Mouse (Mus musculus) thymus, postnatal 4 days (tissue): ENCODE data around the gene Id2.

Experiments
- DNase-seq: peaks from one replicate; pipeline ENCODE4 v3.0.0; 2021

Gene Id2

DNA sequence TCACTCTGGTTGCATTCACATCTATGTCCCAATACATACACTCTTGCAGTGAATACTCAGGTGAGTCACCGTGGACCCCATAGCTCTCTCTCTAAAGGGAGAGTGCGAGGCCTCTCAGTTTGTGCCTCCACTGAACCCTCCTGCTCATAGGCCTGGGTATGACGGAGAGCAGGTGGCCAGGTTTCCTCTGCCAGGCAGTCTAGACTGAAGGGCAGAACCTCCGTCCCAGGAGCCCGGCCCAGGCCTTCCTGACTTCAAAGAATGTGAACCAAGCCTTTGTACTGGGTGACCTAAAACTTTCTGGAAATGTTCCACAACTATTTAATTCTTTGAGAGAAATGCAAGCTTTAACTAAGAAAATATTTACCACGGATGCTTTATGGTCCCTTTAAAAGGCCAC, 7.0 kb upstream of the Id2 start:
- DNase-seq = no peak

DNA sequence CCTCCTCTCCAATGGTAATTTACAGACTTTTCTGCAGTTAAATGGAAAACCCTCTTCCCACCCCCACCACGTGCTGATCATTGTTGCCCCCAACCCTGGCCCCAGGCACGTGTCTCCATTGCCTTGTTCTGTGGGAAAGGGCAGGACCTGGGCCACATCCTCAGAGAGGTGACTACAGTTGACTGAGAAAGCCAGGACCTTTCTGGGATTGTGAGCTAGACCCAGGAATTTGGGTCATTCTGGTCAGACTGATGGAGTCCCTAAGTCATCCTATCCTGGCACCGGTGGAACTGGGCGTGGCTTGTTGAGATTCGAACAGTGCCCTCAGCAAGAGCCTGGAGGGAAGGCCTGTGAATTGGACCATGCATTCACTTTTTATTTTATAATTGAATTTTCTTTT, 4.4 kb upstream of the Id2 start:
- no peak for DNase-seq

DNA sequence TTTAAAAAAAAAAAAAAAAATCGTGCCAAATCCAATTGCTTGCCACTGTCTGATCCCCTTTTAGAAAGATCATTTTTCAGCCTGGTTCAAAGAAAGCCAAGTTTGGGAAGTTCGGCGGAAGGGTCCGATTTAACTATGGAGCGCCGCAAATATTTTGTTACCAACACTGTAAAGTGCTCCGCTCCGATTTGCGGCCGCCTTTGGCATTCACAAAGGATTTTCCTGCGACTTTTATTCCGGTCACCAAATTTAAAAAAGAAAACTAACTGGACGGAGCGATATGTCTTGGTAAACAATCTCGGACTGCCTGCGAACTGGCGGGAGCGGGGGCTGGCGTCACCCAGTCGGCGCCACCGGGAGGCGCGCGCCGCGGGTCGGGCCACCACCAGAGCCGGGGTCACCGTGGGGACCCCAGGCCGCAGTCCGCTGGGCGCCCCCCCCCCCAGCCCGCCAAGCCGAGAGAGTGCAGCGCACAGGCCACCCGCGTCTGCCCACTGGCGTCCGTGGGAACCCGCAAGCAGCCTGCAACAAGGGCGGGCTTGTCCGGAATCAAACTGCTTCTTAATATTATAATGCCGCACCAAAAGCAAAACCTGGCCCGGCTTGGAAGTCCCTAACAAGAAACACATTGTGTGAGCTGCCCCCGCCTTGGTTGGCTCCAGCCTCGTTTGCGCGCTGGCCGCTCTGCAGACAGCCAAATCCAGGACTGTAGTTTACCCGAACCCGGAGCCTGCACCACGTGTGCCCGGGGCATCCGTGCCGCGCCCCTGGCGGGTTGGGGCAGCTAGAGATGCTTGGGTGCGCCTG, 3.7 kb upstream of the Id2 start:
- DNase-seq = peak; percentile 53

DNA sequence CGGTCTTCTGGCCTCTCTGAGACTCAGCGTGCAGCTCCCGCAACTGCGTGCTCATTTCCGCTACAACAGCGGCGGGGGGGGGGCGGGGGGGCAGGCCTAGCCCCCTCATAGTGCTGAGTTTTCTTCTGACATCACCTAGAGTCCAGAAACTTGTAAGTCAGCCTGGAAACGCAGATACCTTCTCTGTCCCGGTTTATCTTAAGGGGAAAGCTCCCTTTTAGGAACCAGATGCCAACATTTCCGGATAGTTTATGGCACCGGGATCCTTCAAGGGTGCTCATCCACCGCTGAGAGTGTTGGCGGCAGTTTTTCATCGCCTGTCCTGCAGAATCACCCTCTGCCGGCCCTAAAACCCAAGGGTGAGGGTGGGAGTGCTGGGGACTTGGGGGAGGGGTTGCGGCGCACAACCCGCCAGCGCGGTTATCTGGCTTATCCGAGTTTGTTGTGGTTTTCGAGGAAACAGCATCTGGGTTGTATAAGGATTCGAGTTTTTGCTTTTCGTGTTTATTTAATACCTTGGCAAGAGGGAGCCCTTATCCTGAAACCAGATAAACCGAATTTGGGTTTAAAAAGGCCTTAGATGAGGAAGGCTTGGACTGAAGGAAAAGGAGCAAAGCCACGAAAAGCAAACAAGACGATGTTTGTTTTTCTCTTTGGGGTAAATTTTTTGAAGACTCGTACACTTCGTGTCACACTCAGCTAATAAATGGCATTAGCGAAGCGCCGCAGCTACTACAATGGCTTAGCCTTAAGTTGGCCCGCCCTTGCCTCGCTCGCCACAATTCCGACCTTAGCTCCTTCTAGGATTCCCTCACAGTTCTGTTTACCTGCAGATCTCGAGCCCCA, 2.8 kb upstream of the Id2 start:
- DNase-seq = peak; percentile 40

- DNase-seq = peak; percentile 36
Measured at GRCm38 (mm10) chr12:25099313-25099562, 2.3 kb upstream of the Id2 start.

DNA sequence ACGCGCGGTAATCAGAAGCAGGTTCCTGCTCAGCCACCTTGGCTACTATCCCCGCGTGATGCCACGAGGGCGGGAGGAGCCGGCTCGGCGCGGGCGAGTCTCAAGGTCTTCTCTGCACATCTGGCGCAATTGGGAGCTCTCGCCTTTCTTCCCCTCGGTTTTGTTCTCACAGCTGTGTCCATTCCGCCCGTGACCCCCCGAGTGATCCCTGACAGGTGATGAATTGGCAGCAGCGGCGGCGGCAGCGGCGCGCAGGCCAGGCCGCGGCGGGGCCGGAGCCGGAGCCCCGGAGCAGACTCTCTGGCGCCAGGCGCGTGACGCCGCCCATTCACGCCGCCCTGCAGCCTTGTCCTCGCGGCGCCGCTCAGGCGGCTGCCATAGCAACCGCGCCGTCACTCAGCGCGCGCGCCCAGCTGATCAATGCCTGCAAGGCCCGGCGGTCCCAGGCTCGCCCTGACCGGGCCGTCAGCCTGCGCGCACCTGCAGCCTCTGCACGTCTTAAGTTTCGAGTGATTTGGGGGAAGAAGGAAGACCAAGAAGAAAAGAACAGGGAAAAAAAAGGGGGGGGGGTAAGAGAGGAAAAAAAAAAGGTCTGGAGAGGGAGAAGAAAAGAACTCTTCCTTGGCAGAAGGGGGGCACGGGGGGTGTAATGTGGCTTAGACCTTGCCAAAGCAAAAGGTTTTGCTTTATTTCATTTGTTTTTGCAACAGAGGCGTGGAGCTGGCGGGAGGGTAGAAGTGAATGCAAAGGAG, 1.8 kb upstream of the Id2 start:
- DNase-seq = peak; percentile 73

GRCm38 (mm10) chr12:25098161-25098550, 1.2 kb upstream of the Id2 start:
- peak; percentile 61 for DNase-seq

DNA sequence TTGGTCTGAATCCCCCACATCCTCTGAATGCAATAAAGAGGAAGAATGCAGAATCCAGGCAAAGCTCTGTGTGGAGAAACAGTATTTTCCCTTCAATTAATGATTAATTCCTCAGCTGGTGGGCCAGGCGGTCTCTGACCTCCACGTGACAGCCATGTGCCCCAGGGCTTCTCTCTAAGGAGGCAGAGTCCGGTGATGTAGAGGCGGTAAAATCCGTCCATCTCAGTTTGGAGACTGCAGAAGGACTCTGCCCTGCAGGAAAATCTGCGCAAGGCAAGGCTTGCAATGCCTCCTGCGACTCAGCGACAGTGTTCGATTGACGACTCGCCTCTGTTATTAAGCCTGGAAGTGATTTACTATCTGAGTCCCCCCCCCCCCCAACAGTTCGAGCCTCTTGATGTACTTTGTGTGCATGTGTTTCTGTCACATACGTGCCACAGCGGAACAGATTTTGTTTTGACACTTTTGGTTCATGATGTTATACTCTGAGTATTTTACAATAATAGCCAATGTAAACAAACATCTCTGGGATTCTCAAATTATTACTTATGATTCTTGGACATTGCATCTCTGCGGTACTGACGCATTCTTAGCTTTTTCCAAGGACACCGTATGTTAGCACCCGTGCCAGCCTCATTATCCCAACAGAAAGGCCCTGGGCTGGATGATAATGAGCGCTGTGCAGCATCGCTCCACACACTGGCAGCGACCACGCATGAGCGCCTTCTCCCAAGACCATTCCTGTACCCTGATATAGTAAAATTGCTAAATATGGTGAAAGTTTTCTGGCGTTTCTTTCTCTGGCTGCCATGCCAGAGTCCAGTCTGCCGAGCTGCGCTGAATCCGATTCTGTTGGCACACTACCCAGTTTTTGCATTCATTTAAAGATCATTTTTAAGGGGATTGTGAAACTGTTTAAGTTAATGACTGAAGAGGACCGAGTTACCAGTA, 545 bp upstream of the Id2 start:
- peak; percentile 25 for DNase-seq

- no peak for DNase-seq
Measured at GRCm38 (mm10) chr12:25096640-25097051, 294 bp downstream of the Id2 start.

DNA sequence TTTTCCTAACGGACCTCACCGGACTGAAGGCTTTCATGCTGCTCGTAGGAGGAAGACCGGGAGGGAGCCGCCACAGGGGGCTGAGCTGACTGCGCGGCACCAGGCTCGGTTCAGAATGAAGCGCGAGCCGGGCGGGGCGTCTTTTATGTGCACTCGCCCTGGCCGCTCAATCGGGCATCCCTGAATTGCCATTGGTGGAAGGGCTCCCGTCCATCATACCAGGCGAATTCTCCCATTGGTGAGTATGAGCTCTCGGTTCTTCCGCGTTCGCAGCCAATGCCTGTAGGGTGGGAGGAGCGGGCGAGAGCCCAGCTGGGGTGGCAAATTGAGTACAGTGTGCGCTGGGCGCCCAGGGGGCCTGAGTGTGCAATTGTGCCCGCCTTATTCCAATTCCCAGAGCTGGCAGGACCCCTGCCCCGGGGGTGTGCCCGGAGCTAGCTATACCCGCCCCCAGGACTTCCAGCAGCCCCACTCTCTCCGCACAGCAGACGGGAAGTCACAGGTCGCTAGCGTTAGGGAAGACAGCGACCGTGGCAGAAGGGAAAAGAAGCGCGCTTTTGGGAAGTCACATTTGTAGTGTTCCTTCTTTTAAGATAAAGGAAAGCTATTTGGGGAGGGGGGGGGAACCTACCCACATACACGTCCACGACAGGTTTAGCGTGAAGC, 833 bp downstream of the Id2 start:
- peak; percentile 94 for DNase-seq

GRCm38 (mm10) chr12:25095538-25095937, 1.4 kb downstream of the Id2 start:
- DNase-seq = no peak

DNA sequence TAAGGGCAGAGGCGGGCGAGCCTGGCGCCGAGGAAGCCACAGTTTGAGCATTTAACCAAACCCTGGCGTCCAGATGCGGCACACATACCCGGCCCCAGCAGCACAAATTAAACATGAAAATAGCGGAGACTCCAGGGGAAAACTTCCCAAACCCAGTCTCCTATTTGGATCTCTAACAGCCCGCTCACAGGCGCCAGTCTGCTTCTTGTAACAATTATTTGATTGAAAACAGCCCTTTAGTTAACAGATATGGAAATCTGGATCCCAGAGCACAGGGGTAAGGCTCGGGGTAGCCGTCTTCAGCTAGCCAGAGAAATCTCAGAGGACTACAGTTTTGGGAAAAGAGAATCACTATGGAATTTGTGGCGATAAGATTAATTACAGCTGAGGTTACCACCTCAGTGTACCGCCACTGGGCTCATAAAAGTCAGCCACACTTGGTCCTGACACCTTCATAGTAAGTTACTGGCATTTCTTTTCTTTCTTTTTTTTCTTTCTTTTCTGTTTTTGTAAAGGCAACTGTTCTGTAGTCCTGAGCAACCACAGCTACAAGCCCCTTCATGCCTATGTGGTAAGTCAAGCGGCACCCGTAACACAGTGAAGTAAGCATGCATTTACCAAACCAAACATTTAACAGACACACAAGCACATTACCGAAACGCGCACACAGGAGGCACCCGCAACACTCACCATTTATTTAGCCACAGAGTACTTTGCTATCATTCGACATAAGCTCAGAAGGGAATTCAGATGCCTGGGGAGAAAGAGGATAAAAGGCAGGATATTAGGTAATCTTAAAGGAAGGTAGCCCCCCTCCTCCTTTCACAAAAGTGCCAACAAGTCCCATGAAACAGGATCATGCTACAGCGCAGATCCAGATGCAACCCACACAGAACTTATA, 2.1 kb downstream of the Id2 start:
- peak; percentile 42 for DNase-seq

DNA sequence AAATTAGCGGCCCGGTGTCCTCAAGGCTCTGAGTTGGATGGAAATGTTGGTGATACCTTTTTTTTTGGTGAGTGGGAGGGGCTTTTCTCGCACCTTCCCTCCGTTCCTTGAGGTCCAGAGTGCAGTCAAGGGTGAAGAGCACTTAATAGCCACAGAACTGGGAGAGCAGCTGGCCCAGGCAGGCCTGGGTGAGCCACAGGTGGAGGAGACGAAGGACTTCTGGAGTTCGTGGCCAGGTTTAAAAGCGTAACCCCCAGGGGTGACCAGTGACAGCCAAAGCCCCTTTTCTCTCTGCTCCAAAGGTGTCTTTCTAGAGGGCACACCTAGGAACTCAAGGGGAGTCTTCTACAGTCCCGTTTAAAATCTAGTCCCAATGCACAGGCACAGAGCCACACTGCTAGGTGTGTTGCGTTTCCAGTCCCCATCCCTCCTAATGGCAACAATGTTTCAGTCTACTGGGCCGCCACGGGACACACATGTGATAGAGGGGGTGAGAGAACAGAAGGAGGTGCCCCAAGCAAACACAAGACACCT, 3.6 kb downstream of the Id2 start:
- peak; percentile 25 for DNase-seq

DNA sequence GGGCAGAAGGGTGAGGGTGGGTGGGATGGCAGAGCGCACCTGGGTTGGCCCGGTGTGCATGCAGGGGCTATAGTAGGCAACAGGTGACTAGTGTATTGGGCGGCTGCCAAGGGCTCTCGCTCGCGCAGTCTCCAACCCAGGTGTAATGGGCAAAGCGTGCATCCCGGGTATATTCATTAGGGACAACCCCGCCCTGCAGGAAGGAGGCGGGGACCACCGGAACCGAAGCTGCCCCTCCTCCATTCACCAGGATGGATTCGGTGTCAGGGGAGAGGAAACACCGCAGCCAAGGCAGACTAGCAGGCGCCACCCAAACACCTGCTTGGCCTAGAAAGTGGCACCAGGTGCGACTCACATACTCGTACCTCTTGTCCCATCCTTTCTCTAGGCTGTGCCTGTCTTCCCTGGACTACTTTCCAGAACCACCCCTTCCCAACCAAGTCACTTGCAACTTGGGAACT, 4.2 kb downstream of the Id2 start:
- peak; percentile 63 for DNase-seq

- peak; percentile 89 for DNase-seq
Measured at GRCm38 (mm10) chr12:25092027-25092704, 4.8 kb downstream of the Id2 start.

DNA sequence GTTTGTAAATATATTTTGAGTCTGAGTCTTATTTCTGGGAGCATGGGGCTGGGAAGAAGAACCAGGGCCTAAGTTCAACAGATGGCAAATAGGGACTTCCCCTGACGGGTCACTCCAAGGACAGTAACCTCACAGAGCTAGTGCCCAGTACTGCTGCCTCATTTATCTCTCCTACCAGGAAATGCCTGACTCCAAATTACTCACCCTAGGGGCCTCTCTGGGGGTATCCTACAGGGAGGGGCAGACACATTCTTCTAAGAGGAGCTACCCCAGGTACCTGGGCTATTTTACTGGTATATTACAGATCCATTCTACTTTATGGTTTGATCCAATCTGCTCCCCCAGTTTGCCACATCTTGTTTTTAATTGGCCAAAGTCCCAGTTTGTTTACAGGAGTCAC, 7.5 kb downstream of the Id2 start:
- DNase-seq = no peak

GRCm38 (mm10) chr12:25086966-25087365, 10.0 kb downstream of the Id2 start:
- no peak for DNase-seq

DNA sequence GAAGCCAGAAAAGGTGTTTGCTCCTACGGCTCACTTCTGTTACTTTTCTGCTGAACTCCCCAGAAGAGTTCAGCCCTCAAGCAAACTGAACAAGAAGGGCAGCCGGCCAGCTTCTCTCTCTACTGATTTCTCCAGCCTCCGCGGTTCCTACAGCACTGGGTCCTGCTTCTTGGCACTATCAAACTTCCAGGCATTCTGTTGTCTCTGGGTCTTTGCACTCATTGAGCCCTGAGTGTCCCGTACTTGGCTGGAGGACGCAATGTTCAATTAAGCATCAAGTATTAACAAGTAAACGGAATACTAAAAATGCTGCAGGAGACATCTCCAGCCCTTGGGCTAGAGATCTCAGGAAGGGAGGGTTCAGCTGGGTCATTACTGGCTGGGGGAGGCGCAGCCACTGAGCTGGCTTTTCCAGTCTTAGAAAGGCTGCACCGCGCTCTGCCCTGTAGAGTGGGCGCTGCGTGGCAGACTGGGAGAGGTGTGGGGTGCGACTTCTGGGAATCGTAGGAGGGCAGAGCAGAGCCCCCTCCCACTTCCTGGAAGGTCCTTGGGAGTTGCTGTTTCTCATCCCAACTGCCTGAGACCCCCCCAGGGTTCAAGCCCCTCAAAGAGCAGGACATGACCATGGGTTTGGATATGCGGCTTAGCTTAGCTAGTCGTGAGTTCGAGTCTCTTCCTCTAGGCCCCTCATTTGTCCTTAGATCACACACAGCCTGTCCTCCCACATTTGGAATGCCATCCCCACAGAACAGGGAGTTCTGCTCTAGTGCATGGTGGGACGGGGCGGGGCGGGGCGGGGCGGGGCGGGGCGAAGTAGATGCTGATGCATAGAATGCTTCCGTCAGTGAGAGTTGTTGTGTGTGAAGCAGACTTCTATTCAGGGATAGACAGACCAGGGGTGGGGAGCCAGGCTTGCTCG, 13.4 kb downstream of the Id2 start:
- DNase-seq = no peak

GRCm38 (mm10) chr12:25074344-25074743, 22.6 kb downstream of the Id2 start:
- DNase-seq = no peak
